Mouse (Mus musculus) cerebellum, postnatal 36 days (tissue): ENCODE data around the gene Cstb.
"Not testable (repeated sequence)": the region's sequence is repeated elsewhere in the genome, so short reads cannot be mapped to it uniquely, and the experiment has no call there.

Experiments used
- DNase-seq, 2 experiments: peaks; one replicate each; pipeline ENCODE4 v3.0.0; 2021 to 2022; ENCODE audit warnings: mixed read lengths in 2 of 2

The Cstb gene

GRCm38 (mm10) chr10:78425181-78426041 is at the start of gene Cstb:
Gene Cstb, plus strand, starts transcription at chr10:78425669.
- DNase-seq = peak; percentile 84 to 88

- no peak for DNase-seq
These were observed 47.0 kb upstream of the Cstb start for GRCm38 (mm10) chr10:78378516-78378915.

DNA sequence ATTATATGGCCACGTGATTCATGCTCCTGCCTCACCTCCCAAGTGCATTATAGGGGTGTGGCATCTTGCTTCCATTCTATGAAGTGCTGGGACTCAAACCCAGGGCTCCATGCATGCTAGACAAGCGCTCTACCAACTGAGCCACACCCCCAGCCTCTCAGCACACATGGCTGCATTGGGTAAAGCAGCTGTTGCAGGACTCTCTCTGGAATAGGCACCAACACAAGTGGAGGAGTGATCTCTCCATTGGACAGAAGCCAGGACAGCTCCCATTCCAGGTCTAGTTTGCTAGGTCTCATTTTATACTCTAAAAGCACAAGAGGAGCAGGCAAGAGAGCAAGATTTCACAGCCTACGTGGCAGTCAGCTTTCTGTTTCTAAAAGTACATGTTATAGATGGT is 41.9 kb upstream of the Cstb start:
- no peak for DNase-seq

GRCm38 (mm10) chr10:78385520-78385919 is 39.9 kb upstream of the Cstb start:
- no peak for DNase-seq

DNA sequence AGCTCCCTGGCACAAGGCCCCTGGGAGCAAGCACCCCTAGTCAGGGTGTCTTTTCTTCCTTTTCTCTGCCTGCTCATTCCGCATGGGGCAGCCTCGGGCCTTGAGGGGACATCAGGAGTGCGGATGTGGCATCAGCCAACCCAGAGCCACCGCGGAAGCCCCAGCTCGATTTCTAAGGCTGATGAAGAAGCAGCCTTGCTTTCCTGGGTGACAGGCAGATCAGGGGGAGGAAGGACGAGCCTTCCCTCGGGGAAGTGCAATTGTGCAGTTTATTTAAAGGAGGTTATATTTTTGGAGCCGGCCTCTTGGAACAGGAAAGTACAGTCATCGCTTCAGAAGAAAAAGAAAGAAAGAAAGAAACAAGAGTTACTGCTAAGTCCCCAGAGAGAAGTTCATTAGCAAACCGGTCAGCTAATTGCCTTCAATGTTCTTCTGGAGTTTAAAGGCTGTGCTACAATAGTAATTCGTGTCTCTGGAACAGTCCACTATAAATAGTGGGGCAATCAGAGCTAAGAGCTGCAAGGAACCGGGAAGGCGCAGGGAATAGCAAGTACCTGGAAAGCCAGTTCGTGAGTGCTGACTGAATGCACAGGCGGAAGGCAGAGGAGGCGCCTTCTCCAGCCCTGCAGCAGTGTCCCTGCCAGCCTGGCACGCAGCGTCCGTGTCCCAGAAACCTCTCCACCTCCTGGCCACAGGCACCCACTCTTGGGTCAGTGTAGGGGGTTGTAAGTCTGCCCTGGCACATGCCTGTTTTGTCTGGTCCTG is 37.1 kb upstream of the Cstb start:
- peak in 1 of 2 experiments; percentile 34 for DNase-seq

- DNase-seq = no peak
These were observed 34.4 kb upstream of the Cstb start for GRCm38 (mm10) chr10:78390982-78391470.

DNA sequence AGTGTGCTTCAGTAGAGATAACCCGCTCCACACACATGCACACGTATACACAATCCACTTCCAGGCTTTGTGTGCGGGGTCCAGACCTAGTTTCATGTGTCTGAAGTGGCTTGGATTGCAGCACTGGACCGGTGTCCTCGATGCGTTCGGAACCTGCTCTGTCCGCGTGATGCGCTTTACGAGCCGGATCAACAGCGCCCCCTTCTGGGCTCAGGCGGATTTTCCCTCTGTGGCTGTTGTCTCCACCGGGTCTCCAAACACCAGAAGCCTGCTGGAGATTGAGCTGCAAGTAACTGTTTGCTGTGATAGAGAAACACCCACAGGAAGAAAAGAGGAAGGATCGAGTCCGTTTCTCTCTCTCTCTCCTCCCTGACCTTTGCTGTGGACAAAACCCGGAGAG is 33.4 kb upstream of the Cstb start:
- DNase-seq = peak; percentile 87 to 90

DNA sequence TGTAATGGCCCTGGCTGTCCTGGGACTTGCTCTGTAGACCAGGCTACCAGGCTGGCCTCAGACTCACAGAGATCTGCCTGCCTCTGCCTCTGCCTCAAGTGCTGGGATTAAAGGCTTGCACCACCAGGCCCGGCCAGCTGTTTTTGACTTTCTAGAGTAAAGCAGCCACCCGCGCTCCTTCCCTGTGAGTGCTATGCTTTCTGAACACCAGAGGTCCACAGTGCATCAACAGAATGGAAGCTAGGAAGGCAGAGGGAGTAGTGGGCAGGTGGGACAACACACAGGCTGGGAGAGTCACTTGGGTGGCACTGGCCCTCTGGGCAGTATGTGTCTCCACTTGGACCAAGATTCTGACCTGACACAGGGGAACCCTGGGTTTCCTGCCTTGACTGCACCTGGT is 30.1 kb upstream of the Cstb start:
- no peak for DNase-seq

GRCm38 (mm10) chr10:78395819-78396624 is 29.4 kb upstream of the Cstb start:
- peak; percentile 96 to 98 for DNase-seq

GRCm38 (mm10) chr10:78396625-78396885 is 28.9 kb upstream of the Cstb start:
- DNase-seq = no peak

- DNase-seq = no peak
These were observed 26.3 kb upstream of the Cstb start for GRCm38 (mm10) chr10:78399090-78399657.

DNA sequence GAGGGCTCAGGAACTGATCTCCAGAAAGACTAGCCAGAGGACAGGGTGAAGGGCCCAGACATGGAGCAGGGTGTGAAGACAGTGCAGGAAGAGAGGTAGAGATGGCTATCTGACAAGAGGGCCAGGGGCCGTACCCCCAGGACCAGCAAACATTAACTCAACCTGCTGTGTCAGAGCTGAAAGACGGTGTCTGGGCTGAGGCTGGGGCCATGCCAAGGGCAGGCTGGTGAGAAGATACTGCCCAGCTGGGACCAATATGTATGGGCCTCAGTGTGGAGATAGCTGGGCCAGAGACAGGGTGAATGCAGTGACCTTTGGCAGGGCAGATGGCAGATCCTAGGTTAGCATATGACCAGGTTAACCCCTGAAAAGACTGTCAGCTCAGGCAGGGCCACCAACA is 24.3 kb upstream of the Cstb start:
- no peak for DNase-seq

DNA sequence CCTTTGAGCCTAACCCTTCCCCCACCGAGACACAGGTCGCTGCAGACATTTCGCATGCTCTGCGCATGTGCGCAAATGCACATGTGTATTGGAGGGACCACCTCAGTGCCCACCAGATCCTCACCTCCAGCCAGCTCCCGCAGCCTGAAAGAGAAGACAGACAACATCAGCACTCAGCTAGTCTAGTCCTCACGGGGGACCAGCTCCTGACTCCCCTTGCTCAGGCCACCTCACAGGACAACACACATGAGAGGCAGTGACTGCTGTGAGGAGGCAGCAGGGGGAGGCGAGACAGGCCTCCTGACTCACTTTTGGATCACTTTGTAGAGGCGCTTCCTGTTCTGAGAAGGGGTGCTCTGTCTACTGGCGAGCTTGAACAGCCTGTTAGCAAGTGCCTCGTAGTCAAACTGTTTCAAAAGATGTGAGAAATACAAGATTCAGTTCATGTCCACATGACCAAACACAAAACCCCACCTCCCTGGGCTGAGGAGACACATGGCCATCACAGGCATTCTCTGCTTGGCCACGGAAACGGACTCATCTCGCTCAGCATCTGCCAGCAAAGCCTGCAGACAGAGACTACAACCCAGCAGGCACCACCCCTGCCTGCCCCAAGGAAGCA is 23.1 kb upstream of the Cstb start:
- no peak for DNase-seq

DNA sequence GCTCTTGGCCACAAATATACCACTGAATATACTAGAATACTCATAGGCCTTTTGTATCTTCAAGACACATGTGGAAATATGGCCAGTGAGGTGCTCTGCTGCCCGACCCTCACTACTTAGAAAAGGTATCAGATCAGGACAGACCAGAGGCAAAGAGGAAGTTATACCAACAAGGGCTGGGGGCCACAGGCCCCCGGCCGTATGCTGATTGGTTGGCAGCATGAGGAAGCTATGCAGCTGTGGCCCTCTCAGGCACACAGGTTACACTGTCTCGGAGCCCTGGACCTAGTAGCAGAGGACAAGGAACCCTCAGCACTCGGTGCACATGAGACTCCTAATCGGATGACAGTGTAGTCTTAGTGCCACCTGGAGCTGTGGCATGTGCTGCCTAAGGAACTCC is 19.3 kb upstream of the Cstb start:
- DNase-seq = no peak

DNA sequence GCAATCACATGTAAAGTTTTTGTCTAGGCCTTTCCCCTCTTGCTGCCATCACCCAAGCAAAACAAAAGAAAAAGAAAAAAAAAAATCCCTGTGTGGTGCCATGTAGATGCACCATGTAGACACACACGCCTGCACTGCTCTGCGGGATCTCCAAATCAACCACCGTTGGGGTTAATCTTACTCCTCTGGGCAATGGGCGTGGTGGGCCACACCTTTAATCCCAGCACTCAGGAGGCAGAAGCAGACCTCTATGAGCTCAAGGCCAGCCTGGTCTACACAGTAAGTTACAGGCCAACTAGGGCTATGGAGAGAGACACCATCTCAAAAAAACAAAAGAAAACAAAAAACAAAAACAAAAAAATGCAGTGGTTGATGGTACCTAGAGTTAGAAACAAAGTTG is 18.3 kb upstream of the Cstb start:
- no peak for DNase-seq

DNA sequence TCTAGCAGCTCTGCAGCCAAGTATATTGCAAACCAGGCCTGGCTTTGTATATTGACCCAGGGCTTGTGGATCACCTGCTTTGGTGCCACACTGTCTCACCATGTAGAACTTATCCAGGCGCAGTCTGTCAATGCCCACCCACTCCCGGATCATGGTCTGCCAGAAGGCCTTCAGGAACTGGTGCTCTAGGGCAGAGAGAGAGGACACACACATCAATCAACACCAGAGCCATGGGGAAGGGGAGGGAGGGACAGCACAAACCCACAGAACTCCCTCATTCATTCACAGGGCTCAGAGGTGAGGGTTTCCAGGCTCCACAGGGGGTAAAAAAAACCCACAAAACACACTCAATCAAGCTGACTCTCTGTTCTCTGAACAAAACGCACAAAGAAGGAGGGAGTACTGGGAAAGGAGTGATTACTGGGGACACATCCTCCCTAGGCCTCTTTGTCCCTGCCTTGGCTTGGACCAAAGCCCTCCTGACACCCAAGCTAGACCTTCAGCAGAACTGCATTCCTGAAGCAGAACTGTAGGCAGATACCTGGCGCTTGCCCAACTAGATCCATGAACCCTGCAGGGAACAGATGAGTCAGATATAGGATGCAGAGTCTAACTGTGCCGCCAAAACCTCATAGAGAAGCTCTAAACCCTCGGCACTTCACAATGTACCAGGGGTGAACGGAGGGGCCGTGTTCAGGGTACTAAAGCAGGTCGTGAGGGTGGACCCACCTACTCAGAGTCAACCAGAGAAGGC is 16.3 kb upstream of the Cstb start:
- DNase-seq = peak; percentile 45 to 59

DNA sequence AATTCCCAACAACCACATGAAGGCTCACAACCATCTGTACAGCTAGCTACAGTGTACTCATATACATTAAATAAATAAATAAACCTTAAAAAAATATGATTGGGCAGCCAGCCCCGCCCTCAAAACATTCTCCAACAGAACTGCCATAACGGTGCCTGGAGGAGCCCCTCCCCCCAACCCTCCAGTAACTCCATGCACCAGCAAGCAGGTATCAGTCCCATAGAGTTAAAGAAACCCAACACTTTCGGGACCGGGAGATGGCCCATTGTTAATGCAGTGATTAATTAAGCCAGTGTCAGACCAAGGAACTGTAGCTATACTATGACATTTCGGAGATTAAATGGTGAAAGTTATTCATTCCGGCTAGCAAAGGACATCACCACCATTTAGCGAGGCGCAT is 13.6 kb upstream of the Cstb start:
- peak in 1 of 2 experiments; percentile 43 for DNase-seq

DNA sequence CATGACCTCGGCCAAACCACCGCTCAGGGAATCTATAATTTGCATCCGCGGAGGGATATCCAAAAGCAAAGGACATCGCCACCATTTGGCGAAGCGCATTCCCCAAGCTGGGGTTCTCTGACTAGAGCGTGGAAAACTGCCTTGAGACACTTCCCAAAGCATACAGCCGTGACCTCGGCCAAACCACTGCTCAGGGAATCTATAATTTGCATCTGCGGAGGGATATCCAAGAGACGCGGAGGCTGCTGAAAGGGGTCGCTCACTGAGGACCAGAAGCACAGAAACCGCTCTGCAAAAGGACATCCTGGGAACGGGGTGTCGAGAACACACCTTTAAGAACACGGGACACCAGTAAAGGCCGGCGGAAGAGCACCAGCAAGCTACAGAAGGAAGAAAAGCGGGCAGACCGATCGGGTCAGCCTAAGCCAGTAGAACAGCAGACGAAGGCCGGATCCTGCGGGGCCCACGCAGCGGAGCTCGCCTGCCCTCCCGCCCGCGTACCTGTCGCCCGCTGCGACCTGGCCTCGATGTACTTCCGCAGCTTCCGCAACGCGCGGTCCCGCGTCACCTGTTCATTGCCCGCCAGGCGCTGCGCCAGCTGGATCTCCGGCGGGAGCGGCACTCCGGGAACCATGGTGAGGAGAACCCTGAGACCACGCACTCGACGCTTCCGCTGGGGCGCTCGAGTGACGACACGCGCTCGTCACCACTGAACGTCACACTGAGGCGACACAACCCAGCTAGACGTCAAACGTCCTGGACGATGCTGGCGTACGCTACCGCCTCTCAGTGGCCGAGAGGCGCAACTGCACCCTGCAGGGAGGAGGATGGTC is 12.9 kb upstream of the Cstb start, which contains the start of gene Rrp1:
Gene Rrp1, minus strand, starts transcription at position 725 of the 833 bp plus-strand sequence.
- peak; percentile 96 to 98 for DNase-seq

DNA sequence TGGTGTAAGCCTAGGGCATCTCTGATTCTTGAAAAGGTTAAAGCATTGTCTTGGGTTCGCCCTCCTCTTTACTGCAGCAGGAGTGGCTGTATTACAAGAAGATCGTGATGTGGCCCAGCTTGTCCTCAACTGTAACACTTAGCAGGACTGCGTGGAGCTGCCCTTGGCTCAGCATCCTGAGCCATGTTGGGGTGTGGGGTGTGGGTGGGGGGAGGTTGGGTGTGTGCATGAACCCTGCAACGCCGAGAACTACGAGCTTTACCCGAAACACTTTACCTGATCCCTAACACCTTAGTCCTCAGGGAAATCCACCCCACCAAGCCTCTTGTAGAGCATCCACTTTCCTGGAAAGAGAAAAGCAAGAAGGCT is 12.3 kb upstream of the Cstb start:
- no peak for DNase-seq

DNA sequence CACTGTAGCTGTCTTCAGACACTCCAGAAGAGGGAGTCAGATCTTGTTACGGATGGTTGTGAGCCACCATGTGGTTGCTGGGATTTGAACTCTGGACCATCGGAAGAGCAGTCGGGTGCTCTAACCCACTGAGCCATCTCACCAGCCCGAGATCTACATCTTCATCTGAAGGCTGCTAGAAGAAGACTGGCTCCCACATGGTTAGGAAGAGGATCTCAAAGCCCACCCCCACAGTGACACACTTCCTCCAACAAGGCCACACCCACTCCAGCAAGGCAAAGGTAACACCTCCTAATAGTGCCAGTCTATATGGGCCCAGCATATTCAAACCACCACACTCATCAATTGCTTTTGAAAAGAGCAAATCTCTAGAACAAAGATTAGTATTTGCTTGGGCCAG is 10.5 kb upstream of the Cstb start:
- not testable (repeated sequence) for DNase-seq

- peak in 1 of 2 experiments; percentile 30 for DNase-seq
These were observed 7.6 kb upstream of the Cstb start for GRCm38 (mm10) chr10:78417888-78418287.
